Mouse (Mus musculus) hindbrain, embryonic 15.5 days (tissue): Measurements from ENCODE around the gene 2210408I21Rik. TPM values are rescaled to one million over a fixed set of nuclear protein-coding genes. Genes with fewer than 3 reads are reported as not detected.

ENCODE experiments used
- ATAC-seq: fragments of 200-750 bp; cut with Nextera tagmentation; 2 replicates; pipeline ENCODE4 v1.8.0; 2017; ENCODE audit warnings: low read depth, moderate number of reproducible peaks, moderate TSS enrichment; ENCODE audit not compliant: low FRiP score
- H3K27ac ChIP-seq: fragments of 300-500 bp; sonication (generic); replicated peaks from 2 replicates; pipeline ENCODE4 v1.5.1; 2015; ENCODE audit warnings: mild to moderate bottlenecking, inconsistent platforms
- H3K27me3 ChIP-seq: fragments of 300-500 bp; sonication (generic); 2 replicates; pipeline ENCODE4 v1.6.1; 2015; ENCODE audit warnings: control low read depth, inconsistent platforms
- H3K36me3 ChIP-seq: fragments of 300-500 bp; sonication (generic); 2 replicates; pipeline ENCODE4 v1.6.1; 2015; ENCODE audit warnings: control low read depth, inconsistent platforms
- H3K4me1 ChIP-seq: fragments of 300-500 bp; sonication (generic); replicated peaks from 2 replicates; pipeline ENCODE4 v1.6.1; 2015; ENCODE audit warnings: control low read depth, inconsistent platforms
- H3K4me2 ChIP-seq: fragments of 300-500 bp; sonication (generic); 2 replicates; pipeline ENCODE4 v1.6.1; 2015; ENCODE audit warnings: moderate library complexity, mild to moderate bottlenecking, inconsistent platforms
- H3K4me3 ChIP-seq: fragments of 300-500 bp; sonication (generic); 2 replicates; pipeline ENCODE4 v1.5.1; 2015; ENCODE audit warnings: mild to moderate bottlenecking, inconsistent platforms
- H3K9ac ChIP-seq: fragments of 300-500 bp; sonication (generic); 2 replicates; pipeline ENCODE4 v1.6.1; 2015; ENCODE audit warnings: inconsistent platforms
- H3K9me3 ChIP-seq: fragments of 300-500 bp; sonication (generic); 2 replicates; pipeline ENCODE4 v1.6.1; 2016; ENCODE audit warnings: control low read depth, inconsistent platforms
- WGBS: fragments of 180-500 bp; shearing (Covaris S2); methylation state at CpG from one replicate; pipeline ENCODE4 v1.1.7; 2015; 5-methylcytosine and 5-hydroxymethylcytosine counted together
- polyA plus RNA-seq: library from polyadenylated mRNA; unstranded; fragments of >200 nt; fragmentation: Nextera tagmentation; extraction: Ambion mirVana; gene quantifications from 2 replicates; pipeline ENCODE4 v1.2.1, GENCODE M21; 2015

Gene 2210408I21Rik
- polyA plus RNA-seq, 1 experiment from 2014 or later, result 11.1 TPM

DNA sequence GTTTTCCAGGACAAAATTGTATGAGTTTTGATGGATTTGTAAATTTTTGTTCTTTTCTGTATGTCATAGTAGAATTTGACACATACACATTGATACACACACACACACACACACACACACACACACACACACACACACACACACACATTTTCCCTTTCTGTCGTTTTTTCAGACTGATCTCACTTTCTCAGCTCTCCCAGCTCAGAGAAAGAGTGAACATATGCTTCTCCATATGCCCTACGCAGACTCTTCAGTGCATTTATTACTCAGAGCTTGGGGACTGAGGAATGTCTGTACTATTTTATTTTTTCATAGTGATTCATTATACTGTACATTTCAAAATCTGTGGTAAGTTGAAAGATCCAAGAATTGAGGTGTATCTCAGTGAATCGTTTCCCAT lies 160.2 kb downstream of the 2210408I21Rik start:
- no peak overlapping the region for H3K27ac ChIP-seq
- H3K9ac ChIP-seq, result no peak overlapping the region
- no peak for ATAC-seq
- no peak overlapping the region for H3K4me2 ChIP-seq
- WGBS, result 81% methylated on average over 3 of the region's 3 CpGs
- H3K36me3 ChIP-seq, result no peaks in the 10 kb centered on the region
- H3K4me1 ChIP-seq, result no peaks in the 10 kb centered on the region
- no peaks in the 10 kb centered on the region for H3K9me3 ChIP-seq
- no peaks in the 10 kb centered on the region for H3K27me3 ChIP-seq
- H3K4me3 ChIP-seq, result no peak overlapping the region

- Histone ChIP-seq H3K4me3 (no peak overlapping the region), H3K27me3 (no peaks in the 10 kb centered on the region), H3K4me2 (no peak overlapping the region), H3K4me1 (no peaks in the 10 kb centered on the region), H3K27ac (no peak overlapping the region), H3K9me3 (no peaks in the 10 kb centered on the region), H3K9ac (no peak overlapping the region), H3K36me3 (no peaks in the 10 kb centered on the region)
- no peak for ATAC-seq
- WGBS, result 58% methylated on average over 1 of the region's 1 CpGs
These were observed 188.8 kb downstream of the 2210408I21Rik start for GRCm38 (mm10) chr13:77324101-77324500.

DNA sequence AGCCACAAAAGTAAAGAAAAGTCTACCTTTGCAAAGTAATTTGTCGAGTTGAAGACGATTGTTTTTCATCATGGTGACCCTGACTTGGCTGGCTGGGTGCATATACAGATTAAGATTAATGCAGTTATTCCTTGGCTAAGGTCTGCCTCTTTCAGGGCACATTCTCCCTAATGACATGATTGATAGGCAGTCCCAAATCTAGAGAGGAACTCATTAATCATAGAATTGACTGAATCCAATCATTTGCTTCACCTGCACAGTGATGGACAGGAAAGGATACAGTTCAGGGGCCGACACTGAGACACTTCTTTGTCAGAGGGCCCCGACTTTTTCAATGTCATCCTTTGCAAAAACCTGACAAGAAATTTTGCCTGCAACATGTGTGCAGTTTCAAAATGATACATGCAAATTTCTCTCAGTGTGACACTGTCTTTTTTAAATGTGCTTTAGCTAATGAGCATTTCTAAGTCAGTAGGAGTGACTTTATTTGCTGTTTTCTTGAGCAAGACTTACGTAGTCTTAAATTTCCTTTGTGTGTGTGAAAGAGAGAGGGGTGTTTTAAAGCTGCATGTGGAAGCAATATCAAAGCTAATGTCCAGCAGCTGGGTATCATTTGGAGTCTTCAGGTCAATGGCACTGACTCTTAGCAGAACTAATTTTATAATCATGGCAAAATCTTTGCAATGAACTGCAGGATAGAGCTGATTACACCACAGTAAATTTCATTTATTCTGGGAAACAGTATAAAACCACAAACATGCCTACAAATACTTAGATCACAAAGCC lies 191.0 kb downstream of the 2210408I21Rik start:
- H3K27ac ChIP-seq, result no peak overlapping the region
- H3K4me2 ChIP-seq, result no peak overlapping the region
- no peak overlapping the region for H3K9ac ChIP-seq
- no peaks in the 10 kb centered on the region for H3K36me3 ChIP-seq
- WGBS, result 57% methylated on average over 5 of the region's 5 CpGs
- peak; percentile 42; the same call in 1 of the 2 replicates for ATAC-seq
- H3K4me1 ChIP-seq, result no peaks in the 10 kb centered on the region
- no peaks in the 10 kb centered on the region for H3K9me3 ChIP-seq
- H3K27me3 ChIP-seq, result no peaks in the 10 kb centered on the region
- H3K4me3 ChIP-seq, result no peak overlapping the region

DNA sequence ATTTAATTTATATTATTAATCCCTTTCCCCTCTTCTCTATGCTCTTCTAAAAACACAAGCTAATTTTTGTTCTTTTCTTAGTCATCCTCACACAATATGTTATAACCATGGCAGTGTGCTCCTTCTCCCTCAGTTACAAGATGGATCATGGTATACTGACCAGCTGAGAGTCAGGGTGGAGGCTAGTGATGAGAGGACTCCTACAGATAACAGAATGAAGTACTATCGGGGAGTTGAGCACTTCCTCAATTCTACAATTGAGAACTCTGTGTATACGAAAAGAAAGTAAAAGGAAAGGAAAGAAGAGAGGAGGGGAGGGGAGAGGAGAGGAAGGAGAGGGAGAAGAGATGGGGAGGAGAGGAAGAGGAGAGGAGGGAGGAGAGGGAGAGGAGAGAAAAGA lies 206.8 kb downstream of the 2210408I21Rik start:
- H3K4me2 ChIP-seq, result no peak overlapping the region
- no peak for ATAC-seq
- H3K4me3 ChIP-seq, result no peak overlapping the region
- no peaks in the 10 kb centered on the region for H3K9me3 ChIP-seq
- H3K27ac ChIP-seq, result no peak overlapping the region
- no peak overlapping the region for H3K9ac ChIP-seq
- H3K4me1 ChIP-seq, result no peaks in the 10 kb centered on the region
- WGBS, result 87% methylated on average over 2 of the region's 2 CpGs
- H3K27me3 ChIP-seq, result no peaks in the 10 kb centered on the region
- no peaks in the 10 kb centered on the region for H3K36me3 ChIP-seq

GRCm38 (mm10) chr13:77385448-77385970 lies 250.2 kb downstream of the 2210408I21Rik start:
- Histone ChIP-seq H3K27me3 (no peaks in the 10 kb centered on the region), H3K4me3 (no peak overlapping the region), H3K9ac (no peak overlapping the region), H3K36me3 (no peaks in the 10 kb centered on the region), H3K27ac (no peak overlapping the region), H3K9me3 (no peaks in the 10 kb centered on the region), H3K4me1 (no peaks in the 10 kb centered on the region), H3K4me2 (no peak overlapping the region)
- 57% methylated on average over 3 of the region's 3 CpGs for whole genome bisulfite sequencing
- no peak for ATAC-seq

GRCm38 (mm10) chr13:77386001-77386400 lies 250.7 kb downstream of the 2210408I21Rik start:
- Histone ChIP-seq H3K36me3 (no peaks in the 10 kb centered on the region), H3K27ac (no peak overlapping the region), H3K9ac (no peak overlapping the region), H3K27me3 (no peaks in the 10 kb centered on the region), H3K4me2 (no peak overlapping the region), H3K4me1 (no peaks in the 10 kb centered on the region), H3K9me3 (no peaks in the 10 kb centered on the region), H3K4me3 (no peak overlapping the region)
- 68% methylated on average over 4 of the region's 4 CpGs for WGBS
- no peak for ATAC-seq

GRCm38 (mm10) chr13:77388148-77388547 lies 252.8 kb downstream of the 2210408I21Rik start:
- Histone ChIP-seq H3K9me3 (no peaks in the 10 kb centered on the region), H3K27ac (no peak overlapping the region), H3K4me3 (no peak overlapping the region), H3K4me1 (no peaks in the 10 kb centered on the region), H3K9ac (no peak overlapping the region), H3K27me3 (no peaks in the 10 kb centered on the region), H3K4me2 (no peak overlapping the region), H3K36me3 (no peaks in the 10 kb centered on the region)
- no peak for ATAC-seq
- 39% methylated on average over 4 of the region's 4 CpGs for WGBS

GRCm38 (mm10) chr13:77389209-77389608 lies 253.9 kb downstream of the 2210408I21Rik start:
- no peak overlapping the region for H3K9ac ChIP-seq
- H3K36me3 ChIP-seq, result no peaks in the 10 kb centered on the region
- H3K4me2 ChIP-seq, result no peak overlapping the region
- ATAC-seq, result no peak
- H3K4me1 ChIP-seq, result no peaks in the 10 kb centered on the region
- no peak overlapping the region for H3K4me3 ChIP-seq
- no peaks in the 10 kb centered on the region for H3K27me3 ChIP-seq
- no peak overlapping the region for H3K27ac ChIP-seq
- H3K9me3 ChIP-seq, result no peaks in the 10 kb centered on the region

DNA sequence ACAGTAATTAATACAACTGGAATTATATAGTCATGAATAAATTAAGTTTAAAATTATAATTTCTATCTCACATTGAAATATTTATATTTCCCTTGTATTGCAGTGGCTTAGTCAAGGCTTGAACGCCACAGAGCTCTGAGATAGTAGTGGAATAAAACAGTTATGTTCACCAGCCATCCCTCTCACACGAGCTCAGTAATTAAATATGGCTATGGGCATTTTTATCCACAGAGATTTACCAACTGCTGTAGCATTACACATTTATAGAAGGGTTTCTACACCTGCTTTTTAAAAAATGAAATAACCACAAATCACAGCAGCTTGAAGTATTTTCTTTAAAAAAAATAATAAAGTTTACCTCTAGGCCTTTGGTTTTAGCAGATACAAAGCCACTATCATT lies 261.0 kb downstream of the 2210408I21Rik start:
- Histone ChIP-seq H3K36me3 (no peaks in the 10 kb centered on the region), H3K27ac (no peak overlapping the region), H3K4me3 (no peak overlapping the region), H3K4me1 (peaks cover 14% of the 10 kb centered on the region), H3K4me2 (no peak overlapping the region), H3K27me3 (no peaks in the 10 kb centered on the region), H3K9me3 (no peaks in the 10 kb centered on the region), H3K9ac (no peak overlapping the region)
- no peak for ATAC-seq
- WGBS, result 38% methylated on average over 2 of the region's 2 CpGs

DNA sequence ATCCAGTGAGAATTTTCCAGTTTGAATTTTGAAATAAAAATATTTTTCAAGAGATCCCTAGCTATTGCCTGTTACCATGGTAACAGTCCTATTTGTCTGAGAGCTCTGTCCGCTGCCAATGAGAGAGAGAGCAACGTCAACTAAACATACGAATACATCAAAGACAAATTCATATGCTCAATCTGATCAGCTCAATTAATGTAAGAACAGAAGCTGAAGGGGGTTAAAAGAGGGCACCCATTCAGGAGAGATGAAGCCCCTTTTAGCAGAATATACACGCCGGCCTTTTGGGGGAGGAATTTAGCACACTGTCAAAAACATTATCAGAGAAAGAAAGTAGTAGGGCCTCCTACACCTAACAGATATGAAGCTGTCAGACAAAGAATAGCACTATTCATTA lies 261.6 kb downstream of the 2210408I21Rik start:
- Histone ChIP-seq H3K4me3 (no peak overlapping the region), H3K27me3 (no peaks in the 10 kb centered on the region), H3K27ac (0 out of 2 replicates have a peak overlapping the region, but pooled peaks have one; percentile 23), H3K9me3 (no peaks in the 10 kb centered on the region), H3K36me3 (no peaks in the 10 kb centered on the region), H3K4me2 (peak overlapping the region; percentile 13; the same call in 1 of the 2 replicates), H3K4me1 (peaks cover 14% of the 10 kb centered on the region), H3K9ac (no peak overlapping the region)
- peak; percentile 62 for ATAC-seq
- 20% methylated on average over 5 of the region's 5 CpGs for WGBS

- Histone ChIP-seq H3K9ac (no peak overlapping the region), H3K36me3 (no peaks in the 10 kb centered on the region), H3K27me3 (no peaks in the 10 kb centered on the region), H3K4me1 (peaks cover 14% of the 10 kb centered on the region), H3K4me3 (no peak overlapping the region), H3K9me3 (no peaks in the 10 kb centered on the region), H3K4me2 (0 out of 2 replicates have a peak overlapping the region, but pooled peaks have one; percentile 7), H3K27ac (peak overlapping the region; percentile 23)
- WGBS, result 69% methylated on average over 7 of the region's 7 CpGs
- ATAC-seq, result no peak
These were observed 262.3 kb downstream of the 2210408I21Rik start for GRCm38 (mm10) chr13:77397646-77398045.

DNA sequence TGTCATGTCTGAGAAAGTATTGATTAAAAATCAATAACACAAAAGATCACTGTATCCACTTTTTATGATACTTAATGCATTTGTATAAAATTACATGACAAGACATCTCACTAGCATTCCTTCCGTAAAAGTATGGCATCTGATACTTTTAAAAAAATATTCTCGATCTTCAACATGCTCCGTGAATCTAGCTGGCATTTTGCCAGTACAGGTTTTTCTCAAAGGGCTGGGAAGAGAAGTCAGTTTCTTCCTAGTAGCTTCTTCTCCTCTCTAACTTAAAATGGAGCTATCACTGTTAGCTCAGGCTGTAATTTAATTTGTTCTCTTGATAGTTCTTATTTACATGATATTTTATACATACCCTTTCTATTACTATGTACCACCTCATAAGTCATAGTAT lies 263.1 kb downstream of the 2210408I21Rik start:
- peaks cover 14% of the 10 kb centered on the region for H3K4me1 ChIP-seq
- no peak overlapping the region for H3K4me3 ChIP-seq
- 0 out of 2 replicates have a peak overlapping the region, but pooled peaks have one; percentile 7 for H3K4me2 ChIP-seq
- H3K36me3 ChIP-seq, result no peaks in the 10 kb centered on the region
- H3K27ac ChIP-seq, result no peak overlapping the region
- no peaks in the 10 kb centered on the region for H3K9me3 ChIP-seq
- 59% methylated on average over 3 of the region's 3 CpGs for WGBS
- H3K9ac ChIP-seq, result no peak overlapping the region
- ATAC-seq, result no peak
- H3K27me3 ChIP-seq, result no peaks in the 10 kb centered on the region
